Mouse (Mus musculus) stomach, postnatal 0 days (tissue): ENCODE measurements at regions not wholly inside any gene's neighbourhood (a gene's known extent, or its start where the extent isn't known, plus 50 kb on each side); places are given as distances from the start of the nearest gene placed in this dataset.

Experiments
- CTCF ChIP-seq: IDR thresholded peaks from 2 replicates; pipeline ENCODE4 v1.5.1; 2016; ENCODE audit warnings: antibody characterized with exemption, low read depth, mild to moderate bottlenecking, moderate library complexity
- EP300 ChIP-seq: optimal IDR thresholded peaks from 2 replicates; pipeline ENCODE3; 2016; ENCODE audit warnings: antibody characterized with exemption

GRCm38 (mm10) chr7:115230525-115230924 is 487.0 kb downstream of the Insc start:
- TF ChIP-seq EP300 (no peak), CTCF (no peak)
